Mouse (Mus musculus) naive thymus-derived CD4-positive, alpha-beta T cell, adult 5 months (primary cell): ENCODE results near the gene Gemin8. TPM values are rescaled to one million over a fixed set of nuclear protein-coding genes. Genes with fewer than 3 reads are reported as not detected.

Source experiments
- polyA plus RNA-seq: library from polyadenylated mRNA; unstranded; fragments of 100-300 nt; shearing (Covaris generic); gene quantifications from one replicate; pipeline ENCODE4 v1.2.1, GENCODE M21; 2017

Gene Gemin8
- 2.5 TPM for polyA plus RNA-seq

GRCm38 (mm10) chrX:166169892-166170799, at the start of gene Gemin8:
Gene Gemin8, plus strand, starts transcription at chrX:166170454.

GRCm38 (mm10) chrX:166238831-166239460, 68.7 kb downstream of the Gemin8 start, which contains the start of gene Gpm6b:
Gene Gpm6b, plus strand, starts transcription at chrX:166238911.

Other genes starting within 250 kb of the Gemin8 start
- gene Gpm6b, start 68.5 kb downstream of the Gemin8 start, polyA plus RNA-seq, result 0.26 TPM